Mouse (Mus musculus): ENCODE measurements at regions not wholly inside any gene's neighbourhood (a gene's known extent, or its start where the extent isn't known, plus 50 kb on each side); places are given as distances from the start of the nearest gene placed in this dataset.

- TF ChIP-seq CTCF (IDR thresholded peaks at IDR 0.05; ENCODE audit: low read depth, low read length) (no peak), POLR2A (IDR thresholded peaks at IDR 0.05; ENCODE audit: extremely low read depth, insufficient read depth, low read length) (no peak)
Measured at GRCm38 (mm10) chr7:134610159-134610558, 60.3 kb upstream of the Dock1 start.

Measured in liver, adult 2 months (tissue).